Mouse (Mus musculus) naive thymus-derived CD4-positive, alpha-beta T cell, adult 2 months (primary cell): ENCODE results near the gene C1qtnf5.
"Not testable (repeated sequence)": the region's sequence is repeated elsewhere in the genome, so short reads cannot be mapped to it uniquely, and the experiment has no call there.

Experiments
- DNase-seq: peaks from one replicate; pipeline ENCODE4 v3.0.0-alpha.2; 2011; ENCODE audit warnings: low read depth

C1qtnf5 gene

DNA sequence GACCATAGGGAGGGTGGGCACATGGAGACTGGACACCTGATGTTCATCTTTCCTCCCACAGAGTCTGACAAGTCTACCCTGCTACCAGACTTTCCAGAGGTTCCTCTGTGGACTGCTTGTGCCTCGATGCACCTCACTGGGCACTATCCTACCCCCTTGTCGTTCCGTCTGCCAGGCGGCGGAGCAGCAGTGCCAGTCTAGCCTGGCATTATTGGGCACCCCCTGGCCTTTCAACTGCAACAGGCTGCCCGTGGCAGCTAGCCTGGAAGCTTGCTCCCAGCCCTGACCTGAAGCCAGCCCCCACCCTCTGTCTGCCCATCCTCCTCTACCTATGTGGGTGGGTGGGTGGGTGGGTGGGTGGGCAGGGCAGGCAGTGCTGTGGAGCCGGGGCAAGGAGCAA lies 863 bp upstream of the C1qtnf5 start:
- no peak for DNase-seq

DNA sequence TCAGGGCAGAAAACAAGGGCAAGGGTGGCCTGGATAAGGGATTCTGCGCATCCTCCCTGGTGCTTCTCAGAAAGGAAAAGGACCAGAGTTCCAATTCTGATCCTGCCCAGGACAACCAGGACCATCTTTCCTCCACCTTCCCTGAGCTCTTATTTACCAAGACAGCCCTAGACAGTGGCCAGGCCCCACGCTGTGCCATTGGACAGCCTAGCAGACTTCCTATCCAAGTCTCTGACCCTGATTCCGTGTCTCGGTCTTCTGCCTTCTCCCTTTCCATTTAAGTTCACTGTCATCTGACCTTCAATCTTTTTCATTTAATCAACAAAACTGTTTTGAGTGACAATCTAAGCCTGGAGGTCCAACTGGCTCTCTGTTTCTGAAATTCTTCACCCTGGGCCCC lies 449 bp upstream of the C1qtnf5 start:
- DNase-seq, result no peak

GRCm38 (mm10) chr9:44107557-44108179 lies 623 bp downstream of the C1qtnf5 start:
- DNase-seq, result no peak

DNA sequence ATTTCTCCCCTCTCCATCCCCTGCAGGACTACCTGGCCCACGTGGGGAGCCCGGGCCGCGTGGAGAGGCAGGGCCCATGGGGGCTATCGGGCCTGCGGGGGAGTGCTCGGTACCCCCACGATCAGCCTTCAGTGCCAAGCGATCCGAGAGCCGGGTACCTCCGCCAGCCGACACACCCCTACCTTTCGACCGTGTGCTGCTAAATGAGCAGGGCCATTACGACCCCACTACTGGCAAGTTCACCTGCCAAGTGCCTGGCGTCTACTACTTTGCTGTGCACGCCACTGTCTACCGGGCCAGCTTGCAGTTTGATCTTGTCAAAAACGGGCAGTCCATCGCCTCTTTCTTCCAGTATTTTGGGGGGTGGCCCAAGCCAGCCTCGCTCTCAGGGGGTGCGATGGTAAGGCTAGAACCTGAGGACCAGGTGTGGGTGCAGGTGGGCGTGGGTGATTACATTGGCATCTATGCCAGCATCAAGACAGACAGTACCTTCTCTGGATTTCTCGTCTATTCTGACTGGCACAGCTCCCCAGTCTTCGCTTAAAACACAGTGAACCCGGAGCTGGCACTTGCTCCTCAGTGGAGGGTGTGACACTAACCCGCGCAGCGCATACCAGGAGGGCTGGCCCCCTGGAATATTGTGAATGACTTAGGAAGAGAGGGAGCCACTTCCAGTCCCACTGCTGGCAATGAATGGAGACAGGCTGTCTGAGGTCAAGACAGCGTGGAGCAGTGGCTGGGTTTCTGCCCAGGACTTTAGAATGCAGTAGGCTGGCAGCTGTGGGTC lies 1.4 kb downstream of the C1qtnf5 start:
- no peak for DNase-seq

- DNase-seq, result peak; percentile 88
Observed at GRCm38 (mm10) chr9:44109360-44110095, 2.5 kb downstream of the C1qtnf5 start.

DNA sequence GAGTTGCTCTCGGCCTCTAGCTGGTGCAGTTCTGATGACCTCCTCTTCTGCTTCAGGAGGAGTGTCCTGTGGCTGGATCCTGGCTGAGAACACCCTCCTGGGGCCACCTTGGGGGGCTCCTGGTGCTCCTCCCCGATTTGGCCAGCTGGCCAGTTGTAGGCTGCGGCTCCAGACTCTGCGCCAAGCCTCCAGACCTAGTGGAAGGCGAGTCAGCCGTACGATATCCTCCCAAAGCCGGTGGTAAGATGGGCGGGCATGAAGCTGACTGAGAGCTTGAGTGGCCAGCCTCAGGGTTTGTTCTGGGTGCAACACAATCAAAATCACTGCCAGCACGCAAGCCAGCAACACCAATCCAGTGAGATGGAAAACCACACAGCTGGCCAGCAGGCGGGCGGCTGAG lies 4.9 kb downstream of the C1qtnf5 start:
- not testable (repeated sequence) for DNase-seq

- peak; percentile 98 for DNase-seq
Observed at GRCm38 (mm10) chr9:44113105-44113789, 6.2 kb downstream of the C1qtnf5 start, which contains the start of the genes Gm49380 and Rnf26. Gene Gm49380, minus strand, starts transcription at chr9:44113500. Gene Rnf26, minus strand, starts transcription at chr9:44113517.

DNA sequence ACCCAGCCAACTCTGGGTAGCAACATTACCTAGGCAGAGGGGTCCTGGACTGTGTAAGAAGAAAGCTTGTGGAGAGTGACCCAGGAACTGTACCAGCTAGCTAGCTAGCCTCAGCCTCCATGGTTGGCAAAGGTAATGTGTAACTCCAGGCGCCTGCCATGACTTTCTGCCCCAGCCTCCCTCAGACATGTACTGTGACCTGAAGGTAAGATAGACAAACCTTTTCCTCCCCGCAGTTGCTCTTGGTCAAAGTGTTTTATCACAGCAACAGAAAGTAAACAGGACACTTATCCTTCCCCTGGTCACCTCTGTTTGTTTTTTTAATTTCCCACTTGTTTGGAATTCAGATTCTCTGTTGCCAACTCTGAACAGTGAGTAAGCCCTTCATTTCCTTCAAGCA lies 7.4 kb downstream of the C1qtnf5 start:
- no peak for DNase-seq

DNA sequence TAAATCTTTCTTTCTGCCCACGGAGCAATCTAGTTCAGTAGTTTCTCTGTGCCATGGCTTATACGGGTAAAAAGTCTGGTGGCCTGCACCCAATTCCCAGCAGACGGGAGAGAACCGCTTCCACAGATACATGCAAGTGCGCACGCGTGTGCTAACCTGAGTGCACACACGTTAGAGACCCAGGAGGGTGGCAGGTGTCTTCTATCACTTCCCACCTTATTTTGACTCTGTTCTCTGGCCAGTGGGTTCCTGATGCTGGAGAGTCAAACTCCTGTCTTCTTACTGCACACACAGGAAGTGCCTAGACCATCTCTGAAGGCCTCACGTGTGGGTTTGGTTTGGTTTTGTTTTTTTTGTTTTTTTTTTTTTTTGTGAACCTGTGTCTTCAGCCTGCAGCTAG lies 8.6 kb downstream of the C1qtnf5 start:
- DNase-seq, result peak; percentile 53

- DNase-seq, result no peak
Observed at GRCm38 (mm10) chr9:44116182-44116581, 9.1 kb downstream of the C1qtnf5 start.

DNA sequence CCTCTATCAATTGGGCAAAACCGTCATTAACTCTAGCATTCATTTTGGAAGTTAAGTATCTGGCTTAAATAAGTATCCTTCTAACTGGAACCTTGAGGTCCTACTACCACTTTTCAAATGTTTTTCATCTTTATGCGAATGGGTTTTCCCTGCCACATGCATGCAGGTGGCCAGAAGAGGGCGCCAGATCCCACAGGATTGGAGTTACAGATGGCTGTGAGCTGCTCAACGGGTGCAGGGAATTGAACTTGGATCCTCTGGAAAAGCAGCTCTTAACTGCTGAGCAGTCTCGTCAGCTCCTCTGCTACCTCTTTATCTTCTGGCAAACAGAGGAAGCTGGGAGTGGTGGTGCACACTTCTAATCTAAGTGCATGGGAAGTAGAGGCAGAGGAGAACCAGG lies 12.0 kb downstream of the C1qtnf5 start:
- peak; percentile 78 for DNase-seq

- DNase-seq, result no peak
Observed at GRCm38 (mm10) chr9:44119948-44120465, 13.0 kb downstream of the C1qtnf5 start.

DNA sequence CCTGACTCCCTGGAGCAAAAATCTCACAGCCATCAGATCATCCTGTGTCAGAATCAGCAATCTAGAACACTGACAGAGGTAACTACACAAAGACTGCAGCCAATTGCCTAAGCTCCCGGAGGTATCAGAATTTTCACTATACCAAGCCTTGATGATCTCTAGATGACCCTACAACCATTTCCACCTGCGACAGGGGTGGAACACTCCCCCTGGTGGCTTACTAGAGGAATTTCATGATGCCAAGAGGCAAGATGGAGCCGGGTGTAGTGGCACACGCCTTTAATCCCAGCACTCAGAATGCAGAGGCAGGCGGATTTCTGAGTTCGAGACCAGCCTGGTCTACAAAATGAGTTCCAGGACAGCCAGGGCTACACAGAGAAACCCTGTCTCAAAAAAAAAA lies 17.3 kb downstream of the C1qtnf5 start:
- peak; percentile 57 for DNase-seq

DNA sequence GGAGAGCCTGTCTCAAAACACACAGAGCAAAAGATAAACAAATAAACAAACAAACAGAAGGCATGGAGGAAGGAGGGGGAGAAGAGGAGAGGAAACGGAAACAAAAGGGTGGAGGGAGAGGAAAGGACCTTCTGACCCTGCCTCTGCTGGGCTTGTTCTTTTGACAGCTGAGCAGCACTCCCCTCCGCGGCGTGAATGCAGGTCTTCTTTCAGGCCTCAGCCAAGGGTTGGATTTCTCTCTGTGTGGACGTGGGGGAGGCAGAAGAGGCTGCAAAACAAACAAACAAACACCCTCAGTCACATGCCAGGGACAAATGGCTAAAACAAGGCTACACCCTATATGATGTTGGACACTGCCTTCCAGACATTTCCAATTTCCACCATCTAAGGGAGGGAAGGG lies 18.0 kb downstream of the C1qtnf5 start:
- no peak for DNase-seq

GRCm38 (mm10) chr9:44125546-44126428 lies 18.7 kb downstream of the C1qtnf5 start:
- peak; percentile 93 for DNase-seq

DNA sequence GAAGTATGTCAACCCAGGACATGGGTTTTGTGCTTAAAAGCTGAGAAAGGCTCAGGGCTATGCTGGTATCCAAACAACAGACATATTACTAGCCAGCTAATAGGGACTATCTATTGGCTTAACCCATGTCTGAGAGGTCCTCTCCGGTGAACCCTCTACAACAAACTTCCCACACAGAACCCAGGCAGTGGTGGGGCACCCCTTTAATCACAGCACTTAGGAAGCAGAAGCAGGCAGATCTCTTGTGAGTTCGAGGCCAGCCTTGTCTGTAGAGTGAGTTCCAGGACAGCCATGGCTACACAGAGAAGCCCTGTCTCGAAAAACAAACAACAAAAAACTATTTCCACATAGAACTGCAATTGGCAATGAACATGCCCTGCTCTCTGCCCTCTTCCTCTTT lies 19.7 kb downstream of the C1qtnf5 start:
- DNase-seq, result no peak

GRCm38 (mm10) chr9:44127351-44127801 lies 20.3 kb downstream of the C1qtnf5 start:
- no peak for DNase-seq

DNA sequence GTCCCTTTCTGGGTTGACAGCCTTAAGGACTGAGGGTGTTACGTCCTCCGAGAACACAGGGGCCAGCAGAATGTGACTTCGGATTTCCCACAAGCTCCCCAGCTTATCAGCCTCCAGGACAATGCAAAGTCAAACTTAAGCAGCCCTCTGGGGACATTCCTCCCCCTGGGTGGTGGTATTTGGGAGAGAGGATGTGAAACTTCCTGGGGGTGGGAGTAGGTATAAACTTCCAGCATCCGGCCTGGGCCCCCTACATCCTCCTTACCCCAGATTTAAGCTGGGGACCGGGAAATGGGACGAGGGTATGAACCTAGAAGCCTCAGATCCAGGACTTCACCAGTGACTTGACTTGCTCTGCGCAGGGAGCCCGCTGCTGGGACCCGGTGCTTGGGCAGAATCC lies 22.6 kb downstream of the C1qtnf5 start:
- no peak for DNase-seq

GRCm38 (mm10) chr9:44130034-44130433 lies 23.0 kb downstream of the C1qtnf5 start:
- DNase-seq, result peak; percentile 87

DNA sequence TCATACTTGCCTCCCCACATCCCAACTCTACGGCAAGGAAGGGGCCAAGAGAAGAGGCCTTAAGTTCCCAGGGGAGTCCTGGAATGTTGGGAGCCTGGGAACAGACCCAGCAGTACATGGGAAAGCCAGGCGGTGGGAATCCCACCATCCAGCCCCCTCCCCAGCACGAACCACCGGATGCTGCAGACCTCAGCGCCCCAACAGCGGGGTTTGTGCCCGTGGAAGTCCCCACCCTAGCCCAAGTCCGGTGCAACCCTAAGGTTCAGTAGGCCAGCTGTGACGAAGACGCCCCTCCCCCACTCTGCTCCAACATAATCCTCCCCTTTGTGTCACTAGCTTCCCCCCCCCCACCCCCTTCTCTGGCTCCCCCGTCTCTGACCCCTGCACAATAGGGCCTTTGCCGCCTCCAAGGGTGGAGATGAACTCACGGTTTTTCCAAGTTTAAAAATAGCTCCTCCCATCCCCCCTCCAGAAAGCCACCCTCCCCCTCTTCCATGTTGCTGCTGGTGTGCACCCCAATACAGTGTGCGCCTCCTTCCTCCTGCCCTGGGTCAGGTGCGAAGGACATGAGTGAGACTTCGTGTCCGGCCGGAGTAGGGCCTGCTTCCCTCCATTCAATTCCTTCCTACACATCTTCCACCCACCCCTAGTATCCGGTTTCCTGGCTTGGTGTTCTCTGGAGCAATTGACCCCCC lies 23.7 kb downstream of the C1qtnf5 start:
- peak; percentile 50 for DNase-seq
